ENCODE assay signal across 8 mouse cellular contexts in genomic region chr4:8367487-8368276, GRCm38 (mm10).
DNase-seq lines count a peak whose midpoint lies in the region; ATAC-seq and TF ChIP-seq lines count a peak whose summit lies in the region.
"Had no signal": no experiment of that assay in that cellular context is flagged by ENCODE, and none has a peak within 500 bp of the region (broad histone marks: within the 10 kb centered on the region; RNA-seq: fewer than 3 reads in every experiment).

No protein-coding gene starts in this region.

- 60% methylated on average over 13 of the region's 13 CpGs for WGBS in liver, postnatal 0 days (ENCODE audit: insufficient replicate concordance)
- 57% methylated on average over 13 of the region's 13 CpGs for WGBS in lung, embryonic 15.5 days

- H3K4me1 ChIP-seq in liver, postnatal 0 days (ENCODE audit: insufficient read depth), result no peaks in the 10 kb centered on the region
- no peaks in the 10 kb centered on the region for H3K4me1 ChIP-seq in lung, embryonic 15.5 days

- no peak for DNase-seq in liver, postnatal 0 days
- DNase-seq in liver (no peak), WW6 (ENCODE audit: low read depth, low spot score) (peak; percentile 26)
- peak; percentile 19 for DNase-seq in fibroblast of lung, adult 2 months (ENCODE audit: low read depth)
- DNase-seq in induced T-regulatory cell, adult 2 months (ENCODE audit: low read depth), result peak; percentile 59
- peak; percentile 51 for DNase-seq in splenic B cell, adult 2 months (ENCODE audit: low read depth, low spot score)

- H3K27ac ChIP-seq in liver, postnatal 0 days (ENCODE audit: low read depth), result no peak overlapping the region
- H3K27ac ChIP-seq in lung, embryonic 15.5 days, result no peak overlapping the region

- no peak overlapping the region for H3K4me2 ChIP-seq in liver, postnatal 0 days (ENCODE audit: low read depth, low read length)
- H3K4me2 ChIP-seq in lung, embryonic 15.5 days, result no peak overlapping the region

- TF ChIP-seq EP300 in liver, postnatal 0 days (IDR thresholded peaks at IDR 0.05; ENCODE audit: low read depth), result no peak

- H3K9me3 ChIP-seq in liver, postnatal 0 days (ENCODE audit: low read length), result no peaks in the 10 kb centered on the region
- no peaks in the 10 kb centered on the region for H3K9me3 ChIP-seq in lung, embryonic 15.5 days

- no peak for ATAC-seq in liver, postnatal 0 days
- ATAC-seq in lung, embryonic 15.5 days (ENCODE audit: borderline replicate concordance, extremely low read depth, low FRiP score, low TSS enrichment), result peak; percentile 61; the same call in 1 of the 2 replicates

- H3K36me3 ChIP-seq in liver, postnatal 0 days (replicated peaks; ENCODE audit: insufficient read depth, low read length), result no peaks in the 10 kb centered on the region
- no peaks in the 10 kb centered on the region for H3K36me3 ChIP-seq in lung, embryonic 15.5 days
- H3K36me3 ChIP-seq in splenic B cell, adult 2 months (ENCODE audit: control insufficient read depth, insufficient read depth, low read length, poor library complexity, severe bottlenecking), result no peaks in the 10 kb centered on the region

- TF ChIP-seq CTCF in liver, postnatal 0 days (IDR thresholded peaks at IDR 0.05; ENCODE audit: low read depth), result peak; percentile 74

- H3K9ac ChIP-seq in liver, postnatal 0 days (replicated peaks), result no peak overlapping the region
- H3K9ac ChIP-seq in lung, embryonic 15.5 days, result no peak overlapping the region

- no peaks in the 10 kb centered on the region for H3K27me3 ChIP-seq in liver, postnatal 0 days (ENCODE audit: insufficient read depth, low read length)
- H3K27me3 ChIP-seq in lung, embryonic 15.5 days, result no peaks in the 10 kb centered on the region
- H3K27me3 ChIP-seq in splenic B cell, adult 2 months (ENCODE audit: control insufficient read depth, insufficient read depth, low read length, poor library complexity, severe bottlenecking), result no peaks in the 10 kb centered on the region

- H3K4me3 ChIP-seq in liver, postnatal 0 days (ENCODE audit: low read depth, low read length), result no peak overlapping the region
- no peak overlapping the region for H3K4me3 ChIP-seq in lung, embryonic 15.5 days
- H3K4me3 ChIP-seq: erythroblast, embryonic 14.5 days had no signal

Comparison
In these comparisons a context has a peak if more than half of its experiments do, and no peak if none do; other contexts are left out.
1. DNase-seq: peak in WW6 (single experiment), fibroblast of lung, adult 2 months (single experiment), induced T-regulatory cell, adult 2 months (single experiment) and splenic B cell, adult 2 months (single experiment); none in liver, postnatal 0 days (single experiment) and liver (single experiment).